Mouse (Mus musculus): ENCODE data around the gene Ccn6.
"Not testable (repeated sequence)": the region's sequence is repeated elsewhere in the genome, so short reads cannot be mapped to it uniquely, and the experiment has no call there.

The Ccn6 gene

DNA sequence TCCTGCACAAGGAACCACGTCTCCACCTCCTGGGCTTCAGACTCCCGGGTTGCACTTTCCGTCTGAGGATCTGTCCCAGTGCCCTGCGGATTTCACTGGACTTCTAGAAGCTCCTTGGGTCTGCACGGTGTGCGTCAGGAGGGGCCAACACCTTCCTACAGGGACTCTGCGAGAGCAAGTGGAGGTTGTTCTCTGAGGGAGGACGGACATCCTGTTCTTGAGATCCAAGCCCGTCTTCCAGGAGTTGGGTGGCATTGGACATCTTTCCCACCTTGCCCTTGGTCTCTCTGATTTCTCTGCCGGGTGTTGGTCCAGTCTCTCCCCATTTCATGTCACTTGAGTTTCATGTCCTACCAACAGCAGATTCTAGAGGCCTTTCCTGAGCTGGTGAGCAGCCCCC, at the start of gene Ccn6:
Gene Ccn6, minus strand, starts transcription at position 101 of the 400 bp plus-strand sequence.
- DNase-seq (ENCODE audit: low read depth, low spot score): no peak

DNA sequence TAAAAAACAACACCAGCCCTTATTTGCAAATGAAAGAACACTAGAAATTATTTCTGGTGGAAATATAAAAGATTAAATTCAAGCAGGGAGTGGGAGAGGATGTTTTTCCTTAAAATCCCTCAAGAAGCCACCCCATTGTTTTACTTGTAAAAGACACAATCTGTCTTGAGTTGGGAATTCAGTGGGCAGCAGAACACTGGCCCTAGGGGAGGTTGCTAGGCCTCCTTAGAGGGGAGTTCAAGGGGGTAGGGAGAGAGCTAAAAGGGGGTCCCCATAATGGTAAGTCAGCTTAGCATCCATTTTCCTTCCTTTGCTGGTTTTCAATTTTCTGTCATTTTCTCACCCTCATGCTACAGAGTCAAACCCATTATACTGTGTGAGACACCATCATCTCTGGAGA, 46.4 kb upstream of the Ccn6 start:
- no peak for DNase-seq (ENCODE audit: low read depth, low spot score)

DNA sequence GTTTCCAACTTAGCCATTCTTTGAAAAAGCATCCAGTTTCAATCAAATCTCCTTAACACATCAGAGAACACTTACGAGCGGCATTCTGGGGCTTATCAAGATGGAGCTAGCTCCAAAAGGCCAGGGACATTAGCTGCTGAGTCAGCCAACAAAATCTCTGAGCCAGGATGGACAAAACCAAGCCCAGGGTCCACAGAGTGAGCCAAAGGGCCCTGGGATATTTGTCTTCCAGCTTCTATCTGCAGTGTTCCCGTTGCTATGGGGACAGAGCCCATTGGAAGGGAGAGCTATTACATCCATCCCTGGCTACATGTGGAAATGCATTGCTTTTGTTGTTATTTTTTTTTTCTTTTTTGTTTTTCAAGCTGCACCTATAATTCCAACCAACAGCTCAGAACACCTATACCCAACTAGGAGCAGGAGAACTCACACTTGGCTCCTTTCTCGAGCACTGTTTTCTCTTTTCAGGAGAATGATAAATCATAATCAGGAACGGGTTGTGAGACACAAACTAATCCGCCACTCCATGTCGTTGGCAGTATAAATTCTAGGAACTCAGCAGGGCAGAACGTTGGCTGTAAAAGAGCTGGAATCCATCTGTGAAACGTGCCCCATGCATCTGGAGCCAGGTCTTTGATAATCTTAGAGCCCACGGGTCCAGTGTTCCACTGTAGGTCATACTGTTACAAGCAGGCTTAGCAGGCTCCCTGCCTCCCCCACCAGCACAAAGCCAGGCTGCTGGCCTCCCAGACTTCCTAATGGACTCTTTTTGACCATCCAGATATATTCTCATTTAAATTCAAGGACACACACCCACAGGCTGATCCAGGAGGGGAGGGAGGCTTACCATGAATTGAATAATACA, 45.8 kb upstream of the Ccn6 start:
- no peak for DNase-seq (ENCODE audit: low read depth, low spot score)

DNA sequence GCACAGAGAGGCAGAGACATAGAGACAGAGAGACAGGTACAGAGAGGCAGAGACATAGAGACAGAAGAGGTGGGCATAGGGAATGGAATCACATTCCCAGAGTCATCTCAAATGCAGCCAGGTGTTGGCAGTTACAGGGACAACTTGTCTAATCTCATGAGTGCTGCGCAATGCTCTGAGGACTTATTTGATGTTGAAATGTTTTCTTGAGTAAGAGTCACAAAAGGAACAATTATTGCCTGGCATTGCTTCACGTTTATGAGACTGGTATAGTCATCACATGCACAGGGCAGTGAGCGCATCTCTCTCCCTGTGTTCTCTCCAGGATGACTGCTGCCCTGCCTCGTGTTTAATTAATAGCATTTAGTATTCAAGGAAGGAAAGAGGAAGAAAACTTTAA, 45.1 kb upstream of the Ccn6 start:
- no peak for DNase-seq (ENCODE audit: low read depth, low spot score)

DNA sequence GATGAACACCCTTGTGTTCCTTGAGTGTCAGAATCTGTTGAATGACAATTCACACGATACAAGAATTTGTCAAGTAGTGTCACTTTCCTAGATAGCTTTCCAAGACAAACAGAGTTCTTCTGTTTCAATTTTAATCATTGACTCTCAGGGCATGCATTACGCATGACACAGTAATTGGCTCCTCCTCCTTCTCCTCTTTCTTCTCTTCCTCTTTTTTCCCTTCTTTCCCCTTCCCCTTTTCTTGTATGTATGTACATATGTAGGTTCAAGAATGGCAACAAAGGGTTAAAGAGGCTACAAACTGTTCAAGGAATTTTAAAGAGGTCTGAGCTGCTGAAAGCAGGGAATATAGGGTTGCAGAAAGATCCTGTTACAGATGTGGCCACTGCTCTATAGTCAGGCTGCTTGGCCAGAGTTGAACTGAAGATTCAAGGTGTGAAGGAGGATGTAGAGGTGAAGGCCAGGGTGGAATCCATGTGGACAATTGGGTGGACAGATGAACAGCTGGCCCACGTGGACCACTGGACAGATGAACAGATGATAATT, 43.8 kb upstream of the Ccn6 start:
- no peak for DNase-seq (ENCODE audit: low read depth, low spot score)

DNA sequence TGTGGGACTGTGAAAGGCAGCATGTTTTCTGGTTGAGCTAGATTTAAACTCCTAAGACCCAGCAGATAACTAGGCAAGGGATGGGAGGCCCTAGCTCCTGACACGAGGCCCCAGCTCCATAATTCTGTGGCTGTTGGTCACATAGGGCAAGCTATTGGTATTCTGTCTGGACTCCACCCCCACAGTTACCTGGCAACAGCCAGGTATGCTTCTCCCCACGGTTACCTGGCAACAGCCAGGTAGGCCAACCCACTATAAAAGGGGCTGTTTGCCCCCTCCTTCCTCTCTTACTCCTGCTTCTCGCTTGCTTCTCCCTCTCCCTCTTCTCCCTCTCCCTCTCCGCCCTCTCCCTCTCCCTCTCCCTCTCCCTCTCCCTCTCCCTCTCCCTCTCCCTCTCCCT, 38.9 kb upstream of the Ccn6 start:
- DNase-seq (ENCODE audit: low read depth, low spot score): no peak

DNA sequence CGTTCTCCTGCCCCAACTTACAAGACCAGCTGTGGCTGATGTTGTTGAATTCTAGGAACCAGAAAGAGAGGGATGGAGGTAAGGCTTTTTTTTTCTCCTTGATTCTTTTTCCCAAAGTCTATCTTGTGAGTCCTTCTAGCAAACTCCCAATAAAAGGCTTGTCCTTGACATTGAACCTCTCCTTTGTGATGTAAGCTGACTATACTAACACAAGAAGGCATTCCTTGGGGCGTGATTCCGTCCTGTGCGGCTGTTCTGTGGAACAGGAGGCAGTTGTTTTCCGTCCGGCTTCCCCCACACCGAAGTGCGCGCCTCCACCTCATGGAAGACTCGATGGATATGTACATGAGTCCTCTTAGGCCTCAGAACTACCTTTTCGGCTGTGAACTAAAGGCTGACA, 34.6 kb upstream of the Ccn6 start:
- DNase-seq (ENCODE audit: low read depth, low spot score): not testable (repeated sequence)

DNA sequence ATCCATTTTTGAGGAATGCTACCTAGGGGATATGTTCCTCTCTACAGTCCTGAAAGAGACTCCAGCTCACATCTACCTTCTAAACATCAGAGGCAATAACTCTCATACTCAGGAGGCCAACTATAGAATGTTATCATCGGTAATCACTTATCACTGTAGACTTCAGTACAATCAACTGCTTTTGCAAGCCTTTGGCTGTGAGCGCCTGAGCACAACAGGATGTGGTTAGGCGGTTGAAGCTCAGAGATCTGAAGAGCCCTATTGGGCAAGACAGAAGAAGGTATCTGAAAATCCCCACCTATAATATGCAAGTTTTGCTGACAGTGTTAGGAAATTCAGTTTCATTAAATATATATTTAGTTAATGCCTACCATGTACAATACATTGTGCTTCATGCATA, 29.1 kb upstream of the Ccn6 start:
- no peak for DNase-seq (ENCODE audit: low read depth, low spot score)

DNA sequence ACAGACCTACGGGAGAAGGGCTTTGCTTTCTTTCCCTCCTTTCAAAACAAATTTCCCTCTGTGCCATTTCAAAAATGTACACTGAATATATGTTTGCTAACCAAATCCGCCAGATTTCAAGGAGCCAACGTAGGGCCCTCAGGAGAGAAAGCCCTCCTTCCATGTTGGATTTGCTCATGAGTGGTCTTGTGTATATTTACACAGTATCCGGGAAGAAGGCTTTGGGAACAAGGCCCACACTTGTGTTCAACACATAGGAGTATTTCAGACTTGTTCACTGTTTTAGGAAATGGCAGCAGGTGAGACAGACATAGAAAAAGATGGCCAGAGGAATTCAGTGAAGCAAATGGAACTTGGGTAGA, 21.9 kb upstream of the Ccn6 start:
- no peak for DNase-seq (ENCODE audit: low read depth, low spot score)

DNA sequence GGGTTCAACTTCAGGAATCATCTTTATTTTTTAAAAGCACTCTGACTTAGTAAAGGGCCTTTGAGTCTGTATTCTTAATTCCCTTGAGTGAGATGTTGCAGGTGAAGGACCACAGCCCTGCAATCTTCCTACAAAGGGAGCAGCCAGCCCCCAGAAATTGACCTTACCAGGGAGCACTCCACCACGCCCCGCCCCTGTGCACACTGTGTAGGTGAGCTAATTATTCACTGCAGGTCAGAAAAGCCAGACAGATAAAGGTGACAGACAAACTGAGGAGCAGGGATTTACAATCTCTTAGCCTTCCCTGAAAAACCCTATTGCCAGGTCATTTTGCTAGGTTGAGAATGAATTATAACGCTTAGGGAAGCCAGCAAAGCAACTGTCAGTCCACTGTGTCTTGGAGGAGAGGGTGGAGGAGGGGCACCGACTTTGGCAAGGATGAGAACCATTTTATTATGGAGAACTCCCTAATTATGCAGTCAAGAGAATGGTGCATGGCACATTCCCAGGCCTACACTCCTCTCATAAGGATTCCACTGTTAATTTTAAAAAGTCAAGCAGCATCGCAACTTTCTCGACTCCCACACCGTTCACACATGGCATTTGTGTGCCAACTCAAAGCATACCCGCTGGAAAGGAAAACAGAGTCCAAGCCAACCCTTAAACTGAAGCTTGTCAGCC, 21.4 kb upstream of the Ccn6 start:
- DNase-seq (ENCODE audit: low read depth, low spot score): no peak

DNA sequence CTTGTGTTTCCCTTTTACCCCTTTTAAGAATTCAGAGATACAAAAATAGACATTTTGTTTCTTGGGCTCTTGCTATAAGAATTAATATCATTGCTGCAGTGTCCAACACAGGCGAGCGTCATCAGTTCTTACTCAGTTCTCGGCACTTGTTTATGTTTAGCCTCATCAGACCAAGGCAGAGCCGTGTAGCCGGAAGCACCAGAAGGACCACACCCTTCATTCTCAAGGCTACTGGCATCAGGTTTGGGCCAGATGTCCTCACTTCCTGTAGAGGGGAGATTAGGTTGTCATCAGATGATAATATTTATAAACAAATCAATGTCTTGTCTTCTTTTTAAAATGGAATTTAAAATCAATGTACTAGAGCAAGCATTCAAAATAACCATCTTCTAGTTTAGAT, 13.4 kb upstream of the Ccn6 start:
- DNase-seq (ENCODE audit: low read depth, low spot score): no peak

DNA sequence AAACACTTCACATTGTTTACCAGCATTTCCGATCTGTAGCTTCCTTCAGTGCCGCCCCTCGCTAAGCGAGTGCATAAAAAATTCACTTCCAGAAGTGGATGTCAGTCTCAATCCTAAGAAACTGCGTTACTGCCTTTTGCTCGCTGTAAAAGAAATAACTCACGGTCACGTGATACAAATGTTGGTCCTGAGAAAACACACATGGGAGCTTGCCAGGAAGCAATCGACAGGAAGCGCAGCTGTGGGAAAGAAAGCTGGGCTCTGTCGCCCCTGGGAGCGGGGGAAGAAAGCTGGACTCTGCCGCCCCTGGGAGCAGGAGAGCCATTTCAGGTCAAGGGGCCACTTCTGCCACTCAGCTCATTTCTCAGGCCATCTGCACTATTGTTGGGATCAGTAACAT, 9.5 kb upstream of the Ccn6 start:
- no peak for DNase-seq (ENCODE audit: low read depth, low spot score)

DNA sequence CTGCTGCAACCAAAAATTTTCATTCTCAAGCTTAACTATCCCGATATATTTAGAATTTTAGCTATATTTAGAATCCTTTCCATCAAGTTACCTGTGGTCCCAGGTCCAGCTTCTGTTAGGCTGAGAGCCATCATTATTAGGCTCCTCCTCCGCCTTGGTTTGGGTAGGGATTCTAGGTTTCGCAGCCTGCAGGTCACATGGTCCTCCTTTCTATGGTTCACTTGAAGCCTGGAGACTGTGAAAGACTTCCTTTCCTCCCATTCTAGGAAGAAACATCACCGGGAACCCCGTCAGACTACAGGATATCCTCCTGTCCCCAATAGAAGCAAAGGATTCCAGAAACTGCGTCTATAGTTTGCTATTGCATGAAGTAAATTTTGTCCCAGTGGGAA, 8.9 kb upstream of the Ccn6 start:
- DNase-seq (ENCODE audit: low read depth, low spot score): no peak

DNA sequence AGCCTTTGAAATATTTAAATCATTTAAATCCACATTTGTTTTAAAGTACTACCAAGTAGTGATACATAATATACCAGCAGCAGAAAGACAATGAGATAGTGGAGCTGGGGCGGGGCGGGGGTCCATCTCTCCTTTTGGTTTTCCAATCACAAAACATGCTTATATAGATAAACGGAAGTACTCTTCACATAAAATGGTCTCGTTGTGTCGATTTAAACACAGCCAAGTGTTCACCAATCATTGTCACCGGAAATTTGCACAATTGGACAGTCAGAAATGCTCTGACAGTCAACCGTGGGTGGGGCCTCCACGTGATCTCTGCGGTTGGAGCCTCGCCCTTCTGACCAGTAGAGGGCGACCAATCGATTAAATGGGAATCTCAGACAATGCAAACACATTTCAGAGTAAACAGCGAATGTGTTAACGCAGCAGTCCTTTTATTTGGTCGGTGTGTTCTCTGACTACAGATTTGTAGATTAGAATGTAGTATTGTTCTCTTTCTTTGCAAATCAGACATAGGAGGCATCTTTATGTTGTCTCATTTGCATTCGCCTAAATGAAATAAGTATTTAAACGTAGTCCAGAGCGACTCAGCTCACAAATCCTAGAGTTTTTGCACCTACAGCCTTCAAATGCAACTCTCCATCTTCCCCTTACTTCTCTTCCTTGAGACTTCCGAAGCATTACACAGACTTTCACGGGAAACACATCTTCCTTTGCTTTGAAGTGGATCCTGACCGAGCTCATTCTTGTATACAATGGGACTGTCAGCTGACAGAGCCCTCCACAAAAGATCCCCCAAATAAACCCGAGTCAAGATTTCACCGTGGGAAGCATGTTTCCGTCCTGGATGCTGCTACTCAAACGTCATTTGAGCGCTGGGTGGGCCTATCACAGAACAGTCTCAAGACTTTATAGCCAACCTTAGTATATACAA, 8.3 kb upstream of the Ccn6 start:
- peak; percentile 57 for DNase-seq (ENCODE audit: low read depth, low spot score)

DNA sequence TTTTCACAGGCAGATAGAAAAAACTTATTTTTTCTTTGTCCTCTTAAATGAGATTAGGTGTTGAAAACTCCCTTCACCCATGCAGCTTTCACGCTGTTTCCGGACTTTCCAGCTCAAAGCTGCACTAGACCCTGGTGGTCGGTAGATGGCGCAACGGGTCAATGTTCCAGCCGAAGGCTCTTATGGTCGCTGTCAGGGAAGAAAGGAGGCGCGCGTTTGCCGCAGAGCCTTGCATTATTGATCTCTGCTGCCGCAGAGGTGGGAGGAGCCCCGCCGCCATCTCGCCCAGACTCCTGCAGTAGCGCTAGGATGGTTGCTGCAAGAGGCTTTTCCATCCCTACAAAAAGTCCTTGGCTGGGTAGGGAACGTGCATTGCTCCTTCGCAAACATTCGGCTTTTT, 7.5 kb upstream of the Ccn6 start:
- DNase-seq (ENCODE audit: low read depth, low spot score): peak; percentile 71

DNA sequence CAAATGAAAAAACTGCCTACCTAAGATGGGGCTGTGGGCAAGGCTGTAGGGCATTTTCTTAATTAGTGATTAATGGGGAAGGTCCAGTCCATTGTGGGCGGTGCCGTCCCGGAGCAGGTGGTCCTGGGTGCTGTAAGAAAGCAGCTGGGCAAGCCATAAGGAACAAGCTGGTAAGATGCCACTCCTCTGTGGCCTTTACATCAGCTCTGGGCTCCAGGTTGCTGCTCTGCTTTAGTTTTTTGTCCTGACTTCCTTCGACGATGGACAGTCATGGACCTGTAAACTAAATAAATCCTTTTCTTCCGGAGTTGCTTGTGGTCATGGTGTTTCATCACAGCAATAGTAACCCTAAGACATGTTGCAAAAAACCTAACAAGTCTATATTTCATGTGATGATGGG, 7.1 kb upstream of the Ccn6 start:
- DNase-seq (ENCODE audit: low read depth, low spot score): no peak

DNA sequence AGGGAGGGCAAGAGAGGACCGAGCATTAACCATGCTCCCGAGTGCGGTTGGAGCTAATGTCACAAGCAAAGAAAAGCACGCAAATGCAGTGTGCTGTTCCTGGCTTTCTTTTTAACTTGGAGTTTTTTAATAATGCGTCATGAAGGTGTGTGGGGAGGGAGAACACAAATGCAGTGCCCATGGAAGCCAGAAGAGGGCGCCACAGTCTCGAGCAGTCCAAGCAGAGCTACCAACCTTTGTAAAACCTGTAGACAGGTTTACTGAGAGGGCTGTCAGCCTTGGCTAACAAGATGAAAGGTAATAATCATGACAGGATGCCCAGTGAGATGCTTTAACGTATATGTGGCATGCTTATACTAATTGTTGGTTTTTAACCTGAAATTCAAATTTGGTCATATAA, 6.6 kb upstream of the Ccn6 start:
- DNase-seq (ENCODE audit: low read depth, low spot score): no peak

DNA sequence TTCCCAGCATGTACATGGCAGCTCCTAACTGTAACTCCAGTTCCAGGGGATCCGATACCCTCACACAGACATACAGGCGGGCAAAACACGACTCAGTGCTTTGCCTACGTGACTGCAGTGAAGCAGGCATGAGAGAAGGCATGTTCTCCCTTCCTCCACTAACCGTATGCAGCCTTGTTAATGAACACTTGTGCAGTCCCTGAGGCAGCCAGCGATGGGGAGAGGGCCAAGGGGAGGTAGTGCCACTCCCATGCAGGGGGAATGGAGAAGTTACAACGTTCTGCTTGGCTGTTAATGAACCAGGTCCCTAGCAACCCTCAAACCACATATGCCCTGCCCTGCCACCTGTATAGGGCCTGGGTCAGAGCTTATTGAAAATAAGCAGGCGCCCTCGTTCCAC, 6.0 kb upstream of the Ccn6 start:
- DNase-seq (ENCODE audit: low read depth, low spot score): no peak

DNA sequence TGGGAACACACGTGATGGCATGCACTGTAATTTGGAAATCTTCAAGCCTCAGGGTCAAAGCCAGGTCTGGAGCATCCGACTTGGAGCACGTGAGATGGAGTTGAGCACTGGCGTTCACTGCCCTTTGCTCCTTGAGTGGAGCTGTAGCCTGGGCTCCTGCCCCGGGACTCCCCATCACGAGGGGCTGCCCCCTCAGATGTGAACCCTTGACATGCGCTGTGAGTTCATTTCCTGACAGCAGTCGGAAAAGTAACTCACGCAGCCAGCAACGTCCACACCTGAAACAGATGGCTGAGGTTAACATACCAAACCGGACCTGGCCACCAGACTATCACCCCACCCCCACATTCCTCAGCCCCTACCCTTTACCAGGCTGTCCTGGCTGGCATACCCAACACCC, 4.0 kb upstream of the Ccn6 start:
- no peak for DNase-seq (ENCODE audit: low read depth, low spot score)

DNA sequence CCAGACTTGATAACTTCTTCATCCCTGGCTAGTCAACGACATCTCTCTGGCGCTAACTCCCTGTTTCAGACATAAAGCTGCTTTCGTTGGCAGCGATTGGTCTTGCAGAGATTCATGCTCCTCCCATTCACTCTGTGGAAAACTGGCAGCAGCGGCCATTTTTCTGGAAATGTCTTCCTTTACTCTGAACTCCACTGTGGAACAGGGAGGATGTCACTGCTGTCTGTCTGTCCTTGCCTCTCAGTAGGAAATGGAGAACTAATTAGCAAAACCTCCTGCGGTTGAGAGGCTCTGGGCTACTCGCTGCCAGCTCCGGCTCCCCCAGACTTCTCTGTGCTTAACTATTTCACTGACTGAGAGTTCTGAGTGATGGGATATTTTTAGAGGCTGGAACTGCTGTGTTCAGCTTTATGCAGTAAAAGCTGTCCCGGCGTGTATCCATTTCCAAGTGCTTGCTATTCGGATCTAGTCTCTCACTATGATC, 2.1 kb upstream of the Ccn6 start:
- DNase-seq (ENCODE audit: low read depth, low spot score): no peak

DNA sequence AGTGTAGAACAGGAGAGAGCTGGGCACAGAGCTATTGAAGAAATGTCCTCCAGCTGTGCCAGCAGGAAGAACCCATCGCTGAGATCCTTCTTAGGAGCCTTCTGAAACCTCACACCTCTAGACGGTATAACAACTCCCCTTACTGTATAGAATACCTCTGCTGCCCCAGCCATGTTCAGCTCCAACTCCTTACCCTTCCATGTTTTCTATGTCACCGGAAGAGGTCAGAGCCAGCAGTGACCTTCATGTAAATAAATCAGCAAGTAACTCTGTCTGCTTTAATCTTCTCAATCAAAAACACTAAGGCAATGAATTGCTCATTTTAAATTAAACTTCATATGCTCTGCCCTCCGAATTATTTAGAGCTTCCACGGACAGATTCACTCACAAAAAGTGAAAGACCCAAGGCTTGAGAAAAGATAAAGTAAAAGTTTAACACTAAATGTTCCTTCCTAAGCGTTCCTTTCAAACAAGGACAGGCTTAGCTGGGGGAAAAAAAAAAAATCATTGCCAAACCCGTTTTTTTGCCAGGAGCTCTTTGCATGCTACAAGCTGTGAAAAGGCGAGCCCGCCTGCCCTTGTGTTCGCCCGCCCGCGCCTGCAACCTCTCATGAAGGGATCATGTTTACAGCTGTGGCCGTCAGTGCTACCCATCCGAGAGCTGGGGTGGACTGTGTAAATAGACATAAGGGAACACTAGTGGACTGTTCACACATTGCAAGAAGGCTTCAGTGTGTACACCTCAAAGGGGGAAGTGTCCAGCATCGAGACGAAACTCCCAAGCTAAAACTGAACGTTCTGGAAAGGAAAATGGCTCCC, 719 bp downstream of the Ccn6 start:
- DNase-seq (ENCODE audit: low read depth, low spot score): no peak

All from retina, adult 2 months (tissue).